Mouse (Mus musculus) B cell, adult 67 days (primary cell): ENCODE results near the gene Vmn1r33. TPM values are rescaled to one million over a fixed set of nuclear protein-coding genes. Genes with fewer than 3 reads are reported as not detected.

Experiments used
- total RNA-seq, 2 experiments: library from RNA; stranded (reverse); gene quantifications; 4 replicates each; pipeline ENCODE4 v1.2.4; 2023

Gene Vmn1r33
- total RNA-seq = not detected

DNA sequence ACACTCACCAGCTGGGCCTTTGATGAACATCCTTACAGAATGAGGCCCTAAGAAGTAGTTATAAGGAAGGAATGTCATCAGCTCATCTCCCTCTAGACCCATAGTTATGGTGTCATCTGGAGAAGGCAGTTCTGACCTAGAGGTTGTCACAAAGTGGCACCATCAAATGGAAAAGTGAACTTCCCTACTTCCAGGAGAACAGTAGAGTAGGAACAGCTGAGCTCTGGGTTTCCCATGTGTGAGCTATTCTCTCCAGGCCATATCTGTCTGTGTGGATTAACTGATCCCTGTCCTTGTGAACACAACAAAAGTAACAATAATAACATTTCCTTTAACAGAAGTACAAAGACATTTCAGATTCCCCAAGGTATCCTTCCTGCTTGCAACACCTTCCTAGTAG lies at the start of gene Vmn1r33:
Gene Vmn1r33, minus strand, starts transcription at position 101 of the 400 bp plus-strand sequence.

DNA sequence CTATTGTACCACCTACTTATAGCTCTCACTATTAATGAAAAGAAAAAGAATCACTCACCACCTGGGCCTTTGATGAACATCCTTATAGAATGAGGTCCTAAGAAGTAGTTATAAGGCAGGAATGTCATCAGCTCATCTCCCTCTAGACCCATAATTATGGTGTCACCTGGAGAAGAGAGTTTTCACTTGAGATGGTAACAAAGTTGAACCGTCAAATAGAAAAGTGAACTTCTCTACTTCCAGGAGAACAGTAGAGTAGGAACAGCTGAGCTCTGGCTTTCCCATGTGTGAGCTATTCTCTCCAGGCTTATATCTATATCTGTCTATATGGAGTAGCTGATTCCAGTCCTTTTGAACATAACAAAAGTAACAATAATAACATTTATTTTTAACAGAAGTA lies 25.7 kb upstream of the Vmn1r33 start, which contains the start of gene Vmn1r34:
Gene Vmn1r34, minus strand, starts transcription at position 101 of the 400 bp plus-strand sequence.

Other genes starting within 250 kb of the Vmn1r33 start
- 10 to 100 TPM; 18.5 to 20.1 TPM for gene Mad2l1, start 82.9 kb downstream of the Vmn1r33 start, total RNA-seq
- not detected for gene Vmn1r32, start 58.2 kb downstream of the Vmn1r33 start, total RNA-seq
- gene Vmn1r34, start 25.6 kb upstream of the Vmn1r33 start, total RNA-seq = not detected
- gene Vmn1r35, start 67.6 kb upstream of the Vmn1r33 start, total RNA-seq = not detected
- gene Vmn1r36, start 100.9 kb upstream of the Vmn1r33 start, total RNA-seq = not detected
- gene Vmn1r37, start 111.1 kb upstream of the Vmn1r33 start, total RNA-seq = not detected
- gene Vmn1r38, start 164.3 kb upstream of the Vmn1r33 start, total RNA-seq = not detected
- not detected for gene Vmn1r39, start 192.3 kb upstream of the Vmn1r33 start, total RNA-seq